Mouse (Mus musculus) ES-E14 (cell line): Measurements from ENCODE around the gene Flna.

Experiments used
- CHD2 ChIP-seq: IDR thresholded peaks from 2 replicates; pipeline ENCODE4 v1.6.1; 2014; ENCODE audit warnings: mild to moderate bottlenecking, low read depth, low read length, inconsistent platforms
- HCFC1 ChIP-seq: IDR thresholded peaks from 2 replicates; pipeline ENCODE4 v1.6.1; 2012; ENCODE audit warnings: low read length, inconsistent platforms, borderline replicate concordance; ENCODE audit not compliant: insufficient read depth

GRCm38 (mm10) chrX:74243396-74243795 lies 6.2 kb downstream of the Flna start:
- TF ChIP-seq CHD2 (no peak), HCFC1 (no peak)
